Mouse (Mus musculus): Measurements from ENCODE around the gene Gm20532. TPM values are rescaled to one million over a fixed set of nuclear protein-coding genes. Genes with fewer than 3 reads are reported as not detected.

Gm20532 gene
- polyA plus RNA-seq, 1 experiment from 2014 or later, result not detected

DNA sequence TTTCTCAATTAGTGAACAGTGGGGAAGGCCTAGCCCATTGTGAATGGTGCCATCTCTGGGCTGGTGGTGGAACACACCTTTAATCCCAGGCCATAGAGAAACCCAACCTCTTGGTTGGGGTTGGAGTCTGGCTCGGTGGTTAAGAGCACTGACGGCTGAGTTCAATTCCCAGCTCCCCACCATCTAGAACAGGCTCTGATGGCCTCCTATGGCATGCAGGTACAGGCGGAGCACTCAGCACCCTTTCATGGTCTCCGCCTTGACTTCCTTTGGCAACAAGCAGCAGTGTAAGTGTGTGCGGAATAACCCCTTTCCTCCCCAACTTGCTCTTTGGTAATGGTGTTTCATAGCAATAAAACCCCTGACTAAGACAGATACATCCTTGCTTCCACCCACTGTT lies 52.1 kb downstream of the Gm20532 start:
- WGBS, result 76% methylated on average over 5 of the region's 5 CpGs
- peak overlapping the region; percentile 31 for H3K9ac ChIP-seq (ENCODE audit: low read depth, low read length)
- H3K4me2 ChIP-seq (ENCODE audit: low read length), result peak overlapping the region; percentile 69
- no peaks in the 10 kb centered on the region for H3K27me3 ChIP-seq (replicated peaks; ENCODE audit: control insufficient read depth, insufficient read depth, low read length)
- ATAC-seq, result no peak
- no peak overlapping the region for H3K27ac ChIP-seq (ENCODE audit: low read depth, low read length)
- peaks cover 25% of the 10 kb centered on the region for H3K36me3 ChIP-seq (ENCODE audit: control insufficient read depth, insufficient read depth, low read length)
- H3K4me3 ChIP-seq (ENCODE audit: low read length), result peak overlapping the region; percentile 94
- peaks cover 23% of the 10 kb centered on the region for H3K4me1 ChIP-seq (ENCODE audit: control insufficient read depth, insufficient read depth, low read depth, low read length)
- H3K9me3 ChIP-seq (ENCODE audit: control insufficient read depth, low read length), result no peaks in the 10 kb centered on the region

DNA sequence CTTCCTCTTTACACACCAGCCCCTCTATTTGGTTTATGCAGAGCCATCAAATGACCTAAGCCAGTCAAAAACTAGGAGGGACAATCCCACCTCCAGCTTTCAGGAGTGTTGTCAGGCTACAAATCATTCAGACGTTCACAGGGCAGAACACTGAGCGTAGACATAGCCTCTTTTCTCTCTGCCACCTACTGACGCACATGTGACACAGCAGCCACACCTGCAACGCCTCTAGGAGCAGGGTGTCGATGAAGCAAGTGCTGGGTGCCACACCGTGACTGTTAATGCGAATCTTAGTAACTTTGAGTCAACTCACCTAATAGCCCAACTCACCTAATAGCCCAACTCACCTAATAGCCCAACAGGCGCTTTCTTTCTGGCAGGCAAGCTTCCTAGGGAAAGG lies 52.6 kb downstream of the Gm20532 start:
- Histone ChIP-seq H3K4me2 (ENCODE audit: low read length) (peak overlapping the region; percentile 69), H3K9ac (ENCODE audit: low read depth, low read length) (peak overlapping the region; percentile 95), H3K4me3 (ENCODE audit: low read length) (peak overlapping the region; percentile 94), H3K9me3 (ENCODE audit: control insufficient read depth, low read length) (no peaks in the 10 kb centered on the region), H3K36me3 (ENCODE audit: control insufficient read depth, insufficient read depth, low read length) (peaks cover 25% of the 10 kb centered on the region), H3K27me3 (replicated peaks; ENCODE audit: control insufficient read depth, insufficient read depth, low read length) (no peaks in the 10 kb centered on the region), H3K27ac (ENCODE audit: low read depth, low read length) (no peak overlapping the region), H3K4me1 (ENCODE audit: control insufficient read depth, insufficient read depth, low read depth, low read length) (peaks cover 23% of the 10 kb centered on the region)
- 9% methylated on average over 8 of the region's 8 CpGs for WGBS
- peak; percentile 40; the same call in 1 of the 2 replicates for ATAC-seq

DNA sequence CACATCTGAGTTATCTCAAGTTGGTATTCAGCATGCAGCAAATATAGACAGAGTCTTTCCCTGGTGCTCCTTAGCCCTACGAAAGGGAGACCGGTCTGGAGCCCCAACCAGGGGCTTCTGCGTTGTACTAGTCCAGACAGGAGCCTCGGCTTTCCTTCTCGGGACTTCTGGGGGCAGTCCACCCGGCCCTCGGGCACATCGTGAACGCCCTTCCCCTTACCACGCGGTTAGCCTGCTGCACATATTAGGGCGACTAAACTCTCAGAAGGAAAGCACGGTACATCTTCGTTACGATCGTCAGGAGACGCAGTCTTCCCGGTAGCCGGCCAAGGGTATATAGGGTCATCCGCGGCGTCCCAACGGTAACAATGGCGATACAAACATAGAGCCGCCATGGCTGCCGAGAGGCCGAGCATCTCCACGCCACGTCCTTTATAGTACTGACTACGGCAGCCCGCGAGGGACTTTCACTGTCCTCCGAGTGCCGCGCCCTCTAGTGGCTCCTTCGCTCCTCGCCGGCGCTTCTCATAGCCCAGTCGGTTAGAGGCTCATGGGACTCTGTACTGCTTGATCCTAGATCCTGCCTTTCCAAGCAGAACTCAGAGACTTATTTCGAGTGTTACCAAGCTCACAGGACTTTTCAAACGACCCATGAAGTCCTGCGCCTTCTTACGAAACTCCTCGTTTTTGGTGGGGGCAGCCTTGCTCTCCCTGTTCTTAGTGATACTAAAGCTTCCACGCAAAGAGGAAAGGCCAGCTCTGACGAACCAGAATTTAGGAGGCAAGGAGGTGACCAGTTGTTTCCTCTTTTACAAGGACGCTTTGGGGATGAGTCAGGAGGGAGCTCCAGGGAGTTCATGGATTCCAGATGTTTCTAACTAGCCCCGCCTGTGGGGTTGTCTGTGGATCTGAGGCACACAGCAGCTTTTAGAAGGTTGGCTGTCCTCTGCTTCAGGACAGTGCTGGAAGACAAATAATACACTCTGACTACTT lies 53.7 kb downstream of the Gm20532 start:
- 5% methylated on average over 49 of the region's 49 CpGs for WGBS

GRCm38 (mm10) chr2:26641006-26641647 lies 54.7 kb downstream of the Gm20532 start:
- Histone ChIP-seq H3K36me3 (ENCODE audit: control insufficient read depth, insufficient read depth, low read length) (peaks cover 13% of the 10 kb centered on the region), H3K4me1 (ENCODE audit: control insufficient read depth, insufficient read depth, low read depth, low read length) (peaks cover 23% of the 10 kb centered on the region), H3K27ac (ENCODE audit: low read depth, low read length) (no peak overlapping the region), H3K9me3 (ENCODE audit: control insufficient read depth, low read length) (no peaks in the 10 kb centered on the region), H3K4me2 (ENCODE audit: low read length) (no peak overlapping the region), H3K9ac (ENCODE audit: low read depth, low read length) (no peak overlapping the region), H3K4me3 (ENCODE audit: low read length) (no peak overlapping the region), H3K27me3 (replicated peaks; ENCODE audit: control insufficient read depth, insufficient read depth, low read length) (no peaks in the 10 kb centered on the region)
- ATAC-seq, result no peak
- WGBS, result 78% methylated on average over 7 of the region's 7 CpGs

More for the DNA sequence above, 53.7 kb downstream of the Gm20532 start:
- ATAC-seq, result peak; percentile 84
- H3K4me1 ChIP-seq (ENCODE audit: control insufficient read depth, insufficient read depth, low read depth, low read length), result peaks cover 23% of the 10 kb centered on the region
- peaks cover 22% of the 10 kb centered on the region for H3K36me3 ChIP-seq (ENCODE audit: control insufficient read depth, insufficient read depth, low read length)
- peak overlapping the region; percentile 95 for H3K9ac ChIP-seq (ENCODE audit: low read depth, low read length)
- peak overlapping the region; percentile 94 for H3K4me3 ChIP-seq (ENCODE audit: low read length)
- no peaks in the 10 kb centered on the region for H3K27me3 ChIP-seq (replicated peaks; ENCODE audit: control insufficient read depth, insufficient read depth, low read length)
- peak overlapping the region; percentile 86 for H3K27ac ChIP-seq (ENCODE audit: low read depth, low read length)
- peak overlapping the region; percentile 69 for H3K4me2 ChIP-seq (ENCODE audit: low read length)
- no peaks in the 10 kb centered on the region for H3K9me3 ChIP-seq (ENCODE audit: control insufficient read depth, low read length)

DNA sequence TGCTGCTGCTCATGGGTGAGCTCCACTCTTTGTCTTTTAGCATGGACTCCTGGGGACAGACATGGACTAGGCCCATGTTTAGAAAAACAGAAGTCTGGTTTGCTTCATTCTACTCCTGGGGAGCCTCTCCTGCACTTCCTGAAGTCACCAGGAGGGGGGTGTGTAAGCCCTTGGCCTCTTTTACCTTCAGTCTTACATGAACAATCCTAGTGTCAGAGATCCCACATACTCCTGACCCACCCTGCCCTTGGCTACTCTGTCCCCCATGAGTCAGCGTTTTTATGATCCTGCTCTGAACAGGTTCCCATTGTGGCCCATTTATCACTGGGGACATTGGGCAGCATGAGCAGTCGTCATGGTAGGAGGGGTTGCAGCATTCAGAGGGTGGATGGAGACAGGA lies 57.5 kb downstream of the Gm20532 start:
- no peak for ATAC-seq
- Histone ChIP-seq H3K4me1 (ENCODE audit: control insufficient read depth, insufficient read depth, low read depth, low read length) (peaks cover 6% of the 10 kb centered on the region), H3K27me3 (replicated peaks; ENCODE audit: control insufficient read depth, insufficient read depth, low read length) (no peaks in the 10 kb centered on the region)

GRCm38 (mm10) chr2:26646643-26647293 lies 60.3 kb downstream of the Gm20532 start:
- ATAC-seq, result peak; percentile 99
- 18% methylated on average over 3 of the region's 3 CpGs for WGBS
- H3K9ac ChIP-seq (ENCODE audit: low read depth, low read length), result no peak overlapping the region
- H3K4me1 ChIP-seq (ENCODE audit: control insufficient read depth, insufficient read depth, low read depth, low read length), result no peaks in the 10 kb centered on the region
- no peaks in the 10 kb centered on the region for H3K36me3 ChIP-seq (ENCODE audit: control insufficient read depth, insufficient read depth, low read length)
- no peak overlapping the region for H3K4me2 ChIP-seq (ENCODE audit: low read length)
- H3K9me3 ChIP-seq (ENCODE audit: control insufficient read depth, low read length), result no peaks in the 10 kb centered on the region
- no peak overlapping the region for H3K4me3 ChIP-seq (ENCODE audit: low read length)
- no peaks in the 10 kb centered on the region for H3K27me3 ChIP-seq (replicated peaks; ENCODE audit: control insufficient read depth, insufficient read depth, low read length)
- H3K27ac ChIP-seq (ENCODE audit: low read depth, low read length), result no peak overlapping the region

More for the DNA sequence above, 57.5 kb downstream of the Gm20532 start:
- H3K4me3 ChIP-seq (ENCODE audit: low read length), result no peak overlapping the region
- no peaks in the 10 kb centered on the region for H3K9me3 ChIP-seq (ENCODE audit: control insufficient read depth, low read length)
- H3K9ac ChIP-seq (ENCODE audit: low read depth, low read length), result no peak overlapping the region
- no peak overlapping the region for H3K4me2 ChIP-seq (ENCODE audit: low read length)
- WGBS, result 63% methylated on average over 2 of the region's 2 CpGs
- no peak overlapping the region for H3K27ac ChIP-seq (ENCODE audit: low read depth, low read length)
- H3K36me3 ChIP-seq (ENCODE audit: control insufficient read depth, insufficient read depth, low read length), result no peaks in the 10 kb centered on the region

- no peaks in the 10 kb centered on the region for H3K27me3 ChIP-seq (replicated peaks; ENCODE audit: control insufficient read depth, insufficient read depth, low read length)
- WGBS, result 44% methylated on average over 1 of the region's 1 CpGs
- no peak overlapping the region for H3K27ac ChIP-seq (ENCODE audit: low read depth, low read length)
- H3K4me1 ChIP-seq (ENCODE audit: control insufficient read depth, insufficient read depth, low read depth, low read length), result no peaks in the 10 kb centered on the region
- H3K9me3 ChIP-seq (ENCODE audit: control insufficient read depth, low read length), result no peaks in the 10 kb centered on the region
- H3K4me3 ChIP-seq (ENCODE audit: low read length), result no peak overlapping the region
- no peak for ATAC-seq
- H3K36me3 ChIP-seq (ENCODE audit: control insufficient read depth, insufficient read depth, low read length), result no peaks in the 10 kb centered on the region
- no peak overlapping the region for H3K9ac ChIP-seq (ENCODE audit: low read depth, low read length)
- no peak overlapping the region for H3K4me2 ChIP-seq (ENCODE audit: low read length)
Measured at GRCm38 (mm10) chr2:26654687-26655086, 68.2 kb downstream of the Gm20532 start.

- no peaks in the 10 kb centered on the region for H3K9me3 ChIP-seq (ENCODE audit: control insufficient read depth, low read length)
- no peak overlapping the region for H3K27ac ChIP-seq (ENCODE audit: low read depth, low read length)
- no peak for ATAC-seq
- H3K4me2 ChIP-seq (ENCODE audit: low read length), result no peak overlapping the region
- no peak overlapping the region for H3K4me3 ChIP-seq (ENCODE audit: low read length)
- H3K9ac ChIP-seq (ENCODE audit: low read depth, low read length), result no peak overlapping the region
- no peaks in the 10 kb centered on the region for H3K36me3 ChIP-seq (ENCODE audit: control insufficient read depth, insufficient read depth, low read length)
- peaks cover 3% of the 10 kb centered on the region for H3K4me1 ChIP-seq (ENCODE audit: control insufficient read depth, insufficient read depth, low read depth, low read length)
- 87% methylated on average over 2 of the region's 2 CpGs for WGBS
- H3K27me3 ChIP-seq (replicated peaks; ENCODE audit: control insufficient read depth, insufficient read depth, low read length), result no peaks in the 10 kb centered on the region
Measured at GRCm38 (mm10) chr2:26657426-26657825, 71.0 kb downstream of the Gm20532 start.

All from hindbrain, embryonic 16.5 days (tissue).